Mouse (Mus musculus) liver, embryonic 14.5 days (tissue): Measurements from ENCODE around the gene Prcd.

Experiments used
- CTCF ChIP-seq: IDR thresholded peaks from 2 replicates; pipeline ENCODE4 v1.5.1; 2016; ENCODE audit warnings: antibody characterized with exemption, low read depth, control low read depth
- EP300 ChIP-seq: IDR thresholded peaks from 2 replicates; pipeline ENCODE4 v1.6.1; 2016; ENCODE audit warnings: antibody characterized with exemption, low read depth

- no peak for TF ChIP-seq CTCF
- no peak for TF ChIP-seq EP300
These were observed 40.5 kb downstream of the Prcd start for GRCm38 (mm10) chr11:116693899-116694249.
